Mouse (Mus musculus) ovary, postnatal 36 days (tissue): ENCODE results near the gene Ubac2.

Experiments
- DNase-seq: peaks from one replicate; pipeline ENCODE4 v3.0.0; 2022; ENCODE audit warnings: low spot score, mixed read lengths

The Ubac2 gene

DNA sequence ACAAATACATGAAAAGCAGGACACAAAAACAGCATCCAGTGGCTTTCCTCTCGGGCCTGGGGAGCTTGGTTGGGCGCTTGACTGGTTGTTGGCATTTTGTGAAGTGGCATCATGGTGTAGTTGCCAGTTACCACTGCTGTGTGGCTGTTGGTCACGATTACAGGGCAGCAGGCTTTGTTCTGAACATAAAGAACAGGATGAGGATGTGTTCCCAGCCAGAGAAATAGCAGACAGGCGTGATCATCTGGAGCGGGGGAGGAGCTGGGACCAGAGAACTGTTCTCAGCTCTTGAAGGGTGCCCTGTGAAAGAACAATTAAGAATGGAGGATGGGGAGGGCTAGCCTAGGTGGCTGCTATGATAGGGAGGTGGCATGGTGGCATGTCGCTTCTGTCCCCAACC, 48.5 kb downstream of the Ubac2 start:
- no peak for DNase-seq

DNA sequence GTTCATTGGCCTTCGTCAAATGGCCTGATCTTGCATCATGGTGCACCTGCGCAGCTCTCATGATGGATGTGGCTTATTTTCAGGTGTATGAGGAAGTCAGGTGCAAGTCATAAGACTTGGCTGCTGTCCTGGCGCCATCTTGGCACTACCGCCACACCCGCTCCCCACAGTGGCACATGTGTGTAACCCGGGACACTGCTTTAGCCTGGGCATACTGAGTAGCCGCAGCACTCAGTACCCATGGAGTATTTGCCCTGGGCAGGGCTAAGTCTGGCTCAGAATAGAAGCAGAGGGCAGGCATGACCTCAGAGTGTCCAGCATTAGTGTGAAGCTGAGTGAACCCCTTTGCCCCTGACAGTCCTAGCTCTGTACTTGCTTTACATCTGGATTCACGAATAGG, 49.0 kb downstream of the Ubac2 start:
- no peak for DNase-seq

DNA sequence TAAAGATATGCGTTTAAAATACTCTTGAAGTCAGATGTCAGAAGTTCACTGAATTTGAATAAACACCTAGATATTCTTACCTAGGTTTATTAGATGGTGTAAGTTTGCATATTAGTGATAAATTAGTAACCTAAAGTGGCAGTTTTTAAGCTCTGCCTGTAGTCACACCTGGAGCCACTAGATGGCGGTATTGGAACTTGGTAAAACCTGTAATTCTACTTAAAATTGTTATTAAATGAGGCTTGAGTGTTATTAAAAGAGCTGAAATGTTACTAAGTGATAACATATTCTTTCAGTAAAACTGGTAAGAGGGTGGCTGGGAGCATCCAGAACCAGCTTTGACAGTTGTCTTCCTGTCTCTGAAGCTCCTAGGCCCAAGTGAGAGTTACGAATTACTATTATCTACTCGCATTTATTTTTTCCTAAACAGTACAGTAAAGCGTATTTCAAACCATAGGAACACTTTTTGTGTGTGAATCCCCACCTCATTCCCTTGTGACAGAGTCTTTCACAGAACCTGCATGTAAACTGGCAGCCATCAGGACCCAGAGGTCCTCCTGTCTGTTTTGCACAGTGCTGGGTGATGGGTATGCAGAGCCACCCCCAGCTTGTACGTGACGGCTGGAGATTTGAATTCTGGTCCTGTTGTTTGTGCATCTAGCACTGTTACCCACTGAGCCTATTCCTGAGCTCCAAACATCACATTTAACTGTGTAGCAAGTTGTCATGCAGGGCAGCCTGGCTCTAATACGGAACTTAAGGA, 50.1 kb downstream of the Ubac2 start:
- peak; percentile 41 for DNase-seq

DNA sequence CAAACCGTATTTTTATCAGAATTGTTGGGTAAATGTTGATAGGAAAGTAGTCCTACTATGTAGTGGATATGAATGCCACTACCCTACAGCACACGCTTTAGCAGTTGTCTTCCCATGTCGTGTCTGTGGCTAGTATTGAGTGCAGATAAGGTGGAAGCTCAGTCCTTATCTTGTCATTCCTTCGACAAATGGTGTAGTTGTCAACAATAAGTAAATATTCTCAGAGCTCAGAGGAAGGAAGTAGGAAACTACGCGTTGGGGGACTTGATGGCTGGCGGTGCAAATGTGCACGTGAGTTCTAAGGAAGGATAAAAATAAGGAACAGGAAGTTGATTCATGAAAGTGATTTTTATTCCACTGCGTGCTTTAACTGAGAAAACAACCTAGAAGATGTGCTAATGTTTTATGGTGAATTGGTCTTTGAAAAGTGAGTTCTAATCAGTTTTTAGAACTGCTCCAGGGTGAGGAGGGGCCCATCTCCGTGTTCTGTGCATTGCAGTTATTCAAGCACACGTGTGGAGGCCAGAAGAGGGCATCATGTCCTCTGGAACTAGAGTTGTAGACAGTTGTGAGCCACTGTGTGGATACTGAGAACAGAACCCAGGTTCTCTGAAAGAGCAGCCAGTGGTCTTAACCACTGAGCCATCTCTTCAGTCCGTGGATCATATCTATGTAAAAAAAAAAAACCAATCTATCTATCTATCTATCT, 51.0 kb downstream of the Ubac2 start:
- no peak for DNase-seq

- DNase-seq: no peak
Measured at GRCm38 (mm10) chr14:121930731-121931383, 52.4 kb downstream of the Ubac2 start.

- DNase-seq: no peak
Measured at GRCm38 (mm10) chr14:121931594-121931993, 53.2 kb downstream of the Ubac2 start.

DNA sequence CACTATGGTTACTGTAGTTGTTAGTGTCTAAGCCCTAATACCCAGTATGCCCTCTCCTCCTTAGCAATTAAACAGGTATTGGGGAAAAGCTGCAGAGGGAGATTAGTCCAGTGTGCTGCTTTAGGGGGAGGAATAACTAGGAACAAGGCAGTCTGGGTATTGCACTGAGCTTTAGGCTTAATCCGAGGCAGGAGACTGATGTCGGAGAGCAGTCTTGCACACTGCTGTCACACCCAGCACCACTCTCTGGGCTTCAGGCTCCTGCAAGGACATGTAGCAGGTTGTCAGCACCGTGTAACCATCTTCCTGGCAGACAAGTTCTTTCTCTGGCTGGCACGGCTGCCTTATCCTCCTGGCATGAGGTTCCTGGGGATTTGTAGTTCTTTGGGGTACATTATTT, 53.8 kb downstream of the Ubac2 start:
- DNase-seq: no peak

GRCm38 (mm10) chr14:121933906-121934596, 55.6 kb downstream of the Ubac2 start:
- DNase-seq: no peak

- no peak for DNase-seq
Measured at GRCm38 (mm10) chr14:121934597-121934946, 56.2 kb downstream of the Ubac2 start.

DNA sequence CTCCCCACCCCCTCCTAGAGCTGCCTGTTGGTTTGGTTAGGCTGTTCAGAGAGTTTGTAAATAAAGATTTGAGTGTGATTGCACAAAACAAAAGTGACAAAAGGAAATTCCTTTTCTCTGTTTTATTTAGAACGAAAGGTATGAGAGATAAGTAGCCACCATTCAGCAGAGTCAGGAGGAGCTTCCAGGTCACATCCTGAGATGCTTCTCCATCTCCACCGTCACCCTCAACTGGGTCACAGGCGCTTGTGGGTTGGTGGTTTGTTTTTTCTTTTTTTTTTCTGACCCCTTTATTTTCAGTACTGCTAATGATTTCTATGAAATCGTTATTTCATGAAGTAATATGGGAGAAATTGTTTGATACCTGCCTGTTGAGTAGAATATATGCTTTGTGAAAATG, 57.9 kb downstream of the Ubac2 start:
- no peak for DNase-seq

DNA sequence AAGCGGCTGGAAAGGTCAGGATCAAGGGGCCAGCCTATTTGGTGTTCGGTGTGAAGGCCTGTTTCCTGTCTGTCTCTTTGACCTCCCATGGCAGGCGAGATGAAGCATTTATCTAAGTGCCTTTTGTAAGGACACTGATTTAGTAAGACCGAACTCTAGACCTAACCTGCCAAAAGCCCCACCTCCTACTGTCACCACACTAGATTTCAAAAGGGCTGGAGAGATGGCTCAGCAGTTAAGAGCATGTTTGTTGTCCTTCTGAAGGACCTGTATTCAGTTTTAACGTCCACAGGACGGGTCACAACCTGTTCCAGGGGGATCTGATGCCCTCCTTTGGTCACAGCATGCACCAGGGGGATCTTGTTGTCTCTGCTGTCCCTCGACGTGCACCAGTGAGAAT, 58.4 kb downstream of the Ubac2 start:
- DNase-seq: no peak

DNA sequence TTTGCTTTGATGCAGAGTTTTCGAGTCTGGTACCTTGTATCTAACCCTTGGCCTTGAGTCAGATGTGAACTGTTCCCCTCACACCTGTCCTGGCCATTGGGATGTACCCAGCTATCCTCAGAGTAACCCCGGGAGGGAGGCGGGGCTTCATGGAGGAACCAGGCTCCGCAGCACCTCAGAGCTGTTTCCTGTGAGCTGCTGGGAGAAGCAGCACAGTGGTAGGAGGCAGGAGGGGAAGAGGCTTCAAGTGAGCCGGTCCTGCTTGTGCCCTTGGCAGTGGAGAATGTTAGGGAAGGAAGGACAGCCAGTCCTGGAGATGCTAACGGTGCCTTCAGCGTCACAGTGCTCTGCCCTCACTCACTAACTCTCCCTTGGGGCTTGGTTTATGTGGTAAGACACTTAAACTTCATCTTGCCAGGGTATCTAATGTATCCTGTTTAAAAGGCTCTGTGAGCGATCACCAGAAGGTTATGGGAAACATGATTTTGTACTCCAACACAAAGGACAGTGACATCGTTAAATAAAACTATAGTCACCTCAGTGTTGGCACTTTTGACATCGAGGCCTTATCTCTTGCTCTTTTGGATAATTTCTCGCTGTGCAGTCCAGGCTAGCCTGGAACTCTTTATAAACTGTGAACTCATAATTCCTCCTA, 59.3 kb downstream of the Ubac2 start:
- DNase-seq: no peak

- DNase-seq: no peak
Measured at GRCm38 (mm10) chr14:121938256-121939191, 60.1 kb downstream of the Ubac2 start.

DNA sequence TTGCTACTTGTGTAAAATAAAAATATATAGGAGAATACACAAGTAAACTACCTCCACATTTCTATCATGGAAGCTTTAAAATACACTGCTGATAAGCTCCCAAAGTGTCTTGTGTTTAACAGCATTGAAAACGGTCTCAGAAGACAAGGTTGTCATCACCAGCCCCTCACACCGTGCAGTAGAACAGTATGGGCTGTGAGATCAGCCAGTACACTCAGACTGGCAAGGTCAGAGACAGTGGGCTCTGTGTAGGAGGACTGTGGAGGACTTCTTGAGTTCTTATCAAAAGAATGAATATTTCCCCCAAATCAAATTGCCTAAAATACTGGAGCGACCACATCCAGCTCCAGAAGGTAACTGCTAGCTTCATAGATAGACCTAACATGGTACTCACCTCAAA, 61.2 kb downstream of the Ubac2 start:
- no peak for DNase-seq

DNA sequence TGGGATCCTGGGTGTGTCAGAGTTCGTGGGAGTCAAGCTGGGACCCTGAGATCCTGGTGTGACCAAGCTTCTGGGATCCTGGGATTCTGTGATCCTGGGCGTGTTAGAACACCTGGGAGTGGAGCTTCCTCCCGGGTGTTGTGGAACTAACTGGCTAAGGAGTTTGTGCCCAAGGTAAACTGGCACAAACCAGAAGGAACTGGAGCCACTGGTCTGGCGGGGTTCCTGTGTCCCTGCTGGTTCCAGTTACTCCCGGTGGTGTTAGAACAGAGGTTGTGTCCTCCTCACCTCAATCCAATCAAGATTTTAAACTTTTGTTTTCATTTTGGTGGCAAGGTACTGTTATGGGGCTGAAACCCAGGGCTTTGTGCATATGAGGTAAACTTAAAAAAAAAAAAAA, 67.7 kb downstream of the Ubac2 start:
- DNase-seq: no peak

DNA sequence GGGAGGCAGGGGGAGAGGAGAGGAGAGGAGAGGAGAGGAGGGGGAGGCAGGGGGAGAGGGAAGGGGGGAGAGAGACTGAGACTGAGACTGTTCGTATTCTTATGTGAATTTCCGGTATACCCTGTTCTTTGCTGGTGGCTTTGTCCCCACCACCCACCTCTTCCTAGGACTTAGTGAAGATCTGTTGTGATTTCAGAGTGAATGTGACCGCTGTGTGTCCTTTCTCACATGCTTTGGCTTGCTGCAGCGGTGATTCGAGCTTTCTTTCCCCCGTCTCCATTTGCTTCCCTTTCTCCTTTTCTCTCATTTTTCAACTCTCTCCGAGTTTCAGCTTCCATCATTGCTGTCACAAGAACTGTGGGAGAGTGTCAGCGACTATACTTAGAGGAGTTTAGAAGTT, 68.3 kb downstream of the Ubac2 start:
- DNase-seq: no peak

DNA sequence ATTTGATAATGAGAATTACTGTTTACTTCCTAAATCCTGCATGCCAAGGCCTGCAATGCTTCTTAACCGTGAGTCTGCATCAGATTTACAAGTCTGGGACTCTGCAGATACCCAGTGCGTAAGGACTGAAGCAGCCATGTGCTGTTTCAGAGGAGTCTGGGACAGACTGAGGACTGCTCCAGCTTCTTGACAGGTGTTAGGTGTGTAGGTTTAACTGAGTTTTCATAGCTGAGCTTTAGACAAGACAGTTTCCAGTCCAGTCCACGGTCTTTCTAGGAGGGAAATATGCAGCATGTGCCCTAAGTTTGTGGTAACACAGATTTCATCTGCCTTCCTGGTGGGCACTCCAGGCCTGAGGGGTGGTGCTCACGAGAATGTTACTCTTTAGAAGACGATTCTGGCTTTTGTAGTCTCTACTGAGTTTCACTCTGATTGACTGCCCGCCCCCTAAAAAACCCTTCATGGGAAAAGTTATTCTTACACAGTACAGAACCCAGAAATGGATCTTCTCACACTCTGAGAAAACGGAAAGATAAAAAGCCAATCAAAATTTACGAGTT, 68.9 kb downstream of the Ubac2 start:
- DNase-seq: no peak

GRCm38 (mm10) chr14:121947966-121948365, 69.5 kb downstream of the Ubac2 start:
- DNase-seq: no peak

DNA sequence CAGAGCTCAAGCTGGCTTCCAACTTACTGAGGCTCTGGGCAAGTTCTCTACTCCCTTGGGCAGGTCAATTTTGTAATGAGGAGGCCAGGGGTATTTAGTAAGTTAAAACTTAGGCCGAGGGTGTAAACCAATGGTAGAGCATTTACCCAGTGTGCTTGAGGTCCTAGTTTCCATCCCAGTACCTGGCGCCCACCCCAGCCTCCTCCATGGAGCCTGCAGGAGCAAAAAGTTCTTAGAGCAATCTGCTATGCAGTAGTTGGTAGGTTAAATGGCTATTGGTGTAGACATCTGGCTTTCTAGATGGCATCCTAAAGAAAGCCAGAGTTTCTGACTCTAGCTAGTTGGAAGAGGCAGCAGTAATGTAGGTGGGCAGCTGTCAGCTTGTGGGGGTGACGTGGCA, 71.0 kb downstream of the Ubac2 start:
- DNase-seq: no peak

- DNase-seq: no peak
Measured at GRCm38 (mm10) chr14:121949897-121950296, 71.5 kb downstream of the Ubac2 start.
